Mouse (Mus musculus): ENCODE data around the gene Plekhh2. TPM values are rescaled to one million over a fixed set of nuclear protein-coding genes. Genes with fewer than 3 reads are reported as not detected.
A peak's percentile ranks its signal among the peaks of the same experiment; 100 is the strongest.

Plekhh2 gene
- total and polyA plus RNA-seq, 3 experiments = 0.21 to 1.7 (median 1.1) TPM

DNA sequence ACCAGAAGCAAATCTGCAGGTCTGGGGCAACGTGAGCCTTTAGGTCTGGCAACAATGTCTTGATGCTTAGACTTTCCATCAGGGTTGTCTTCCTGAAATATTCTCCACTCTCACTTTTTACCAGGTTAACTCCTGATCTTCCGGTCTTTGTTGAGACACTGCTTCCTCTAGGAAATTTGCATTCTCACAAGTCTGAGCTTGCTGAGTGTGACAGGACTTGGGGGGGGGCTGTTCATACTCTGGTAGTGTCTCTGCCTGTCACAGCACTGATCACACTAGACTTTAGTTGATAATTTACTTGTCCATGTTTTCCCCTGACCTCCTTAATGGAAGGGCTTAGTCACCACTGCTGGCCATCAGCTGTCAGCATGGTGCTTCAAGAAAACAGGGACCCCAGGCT lies 24.3 kb upstream of the Plekhh2 start:
- H3K9ac ChIP-seq (ENCODE audit: insufficient read depth, low read depth) = peak overlapping the region; percentile 9; the same call in 1 of the 2 replicates
- dilution Hi-C loops (cut with MboI; ENCODE audit: extremely low pct_ligation_motif_present, extremely low pct_unique_long_range_greater_than_20kb, low sequenced_read_pairs) = no loop called here
- H3K27ac ChIP-seq (ENCODE audit: insufficient read depth, low read depth) = no peak overlapping the region
- no peaks in the 10 kb centered on the region for H3K27me3 ChIP-seq (replicated peaks)
- no peaks in the 10 kb centered on the region for H3K36me3 ChIP-seq (replicated peaks in 1 of 2; ENCODE audit: control insufficient read depth in 1 of 2, insufficient read depth in 1 of 2, low read length in 1 of 2)
- DNase-seq (ENCODE audit: extremely low read depth) = no peak
- H3K4me1 ChIP-seq (ENCODE audit: control insufficient read depth in 1 of 2, insufficient read depth in 2 of 2) = peaks cover 7 to 8% of the 10 kb centered on the region in 2 experiments; a peak in 3 of 4 replicates
- H3K9me3 ChIP-seq (replicated peaks; ENCODE audit: low read length) = no peaks in the 10 kb centered on the region
- in situ Hi-C loops (cut with MboI; ENCODE audit: low pct_ligation_motif_present, low pct_unique_long_range_greater_than_20kb, low sequenced_read_pairs) = no loop called here
- H3K79me2 ChIP-seq (replicated peaks; ENCODE audit: control insufficient read depth, extremely low read depth, insufficient read depth, poor library complexity, severe bottlenecking) = no peaks in the 10 kb centered on the region
- H3K4me3 ChIP-seq (replicated peaks in 1 of 3; ENCODE audit: low read depth in 2 of 3, low read length in 2 of 3, poor library complexity in 1 of 3) = no peak overlapping the region
- H3K4me2 ChIP-seq (ENCODE audit: insufficient read depth, low read depth, poor library complexity, severe bottlenecking) = peak overlapping the region; percentile 26; the same call in 1 of the 2 replicates
- TF ChIP-seq RCOR1 (conservative IDR thresholded peaks at IDR 0.05; ENCODE audit: low read depth, low read length) = no peak
- TF ChIP-seq MXI1 (IDR thresholded peaks at IDR 0.05; ENCODE audit: low read depth, low read length) = no peak
- TF ChIP-seq SIN3A (IDR thresholded peaks at IDR 0.05; ENCODE audit: low read length) = no peak
- no peak for TF ChIP-seq E2F4 (IDR thresholded peaks at IDR 0.05; ENCODE audit: insufficient replicate concordance, low read depth, low read length)
- TF ChIP-seq MEF2A (IDR thresholded peaks at IDR 0.05; ENCODE audit: borderline replicate concordance, low read depth, low read length) = no peak
- TF ChIP-seq TBP (conservative IDR thresholded peaks at IDR 0.05; ENCODE audit: low read depth, low read length) = no peak
- no peak for TF ChIP-seq HCFC1 (IDR thresholded peaks at IDR 0.05; ENCODE audit: low read depth, low read length)
- peak; percentile 40; the same call in 1 of the 2 replicates for TF ChIP-seq EP300 (IDR thresholded peaks at IDR 0.05; ENCODE audit: low read length)
- 0 out of 2 replicates have a peak, but pooled peaks have one; percentile 28 for TF ChIP-seq BHLHE40 (IDR thresholded peaks at IDR 0.05; ENCODE audit: low read depth, low read length)
- no peak for TF ChIP-seq MAX (IDR thresholded peaks at IDR 0.05; ENCODE audit: low read length)
- no peak for TF ChIP-seq MAZ (IDR thresholded peaks at IDR 0.05; ENCODE audit: low read depth, low read length)
- TF ChIP-seq RAD21 (IDR thresholded peaks at IDR 0.05; ENCODE audit: low read depth, low read length) = no peak
- 0 out of 2 replicates have a peak, but pooled peaks have one; percentile 38 for TF ChIP-seq ELF1 (IDR thresholded peaks at IDR 0.05; ENCODE audit: low read depth, low read length)
- no peak for TF ChIP-seq MYC (IDR thresholded peaks at IDR 0.05; ENCODE audit: low read depth, low read length)
- TF ChIP-seq USF2 (conservative IDR thresholded peaks at IDR 0.05; ENCODE audit: low read depth, low read length) = no peak
- no peak for TF ChIP-seq NRF1 (IDR thresholded peaks at IDR 0.05; ENCODE audit: low read depth, low read length)
- TF ChIP-seq JUN (IDR thresholded peaks at IDR 0.05; ENCODE audit: insufficient read depth, low read depth, low read length) = no peak
- no peak for TF ChIP-seq TCF12 (IDR thresholded peaks at IDR 0.05; ENCODE audit: low read depth, low read length)
- TF ChIP-seq NELFE (IDR thresholded peaks at IDR 0.05; ENCODE audit: low read depth, low read length) = no peak
- TF ChIP-seq CHD2 (IDR thresholded peaks at IDR 0.05; ENCODE audit: low read length) = no peak
- TF ChIP-seq CHD1 (IDR thresholded peaks at IDR 0.05; ENCODE audit: low read depth, low read length) = peak; percentile 94; the same call in 1 of the 2 replicates
